Mouse (Mus musculus) ES-E14 (cell line): ENCODE measurements at regions not wholly inside any gene's neighbourhood (a gene's known extent, or its start where the extent isn't known, plus 50 kb on each side); places are given as distances from the start of the nearest gene placed in this dataset.

Source experiments
- DNase-seq: peaks from one replicate; pipeline ENCODE4 v3.0.0-alpha.2; 2013; ENCODE audit warnings: low read depth, low spot score
- H3K27ac ChIP-seq: 2 replicates; pipeline ENCODE4 v1.5.1; 2012; ENCODE audit warnings: low read depth, mild to moderate bottlenecking, low read length, moderate library complexity, mixed read lengths; ENCODE audit not compliant: poor library complexity, insufficient read depth, severe bottlenecking
- H3K36me3 ChIP-seq: 2 replicates; pipeline ENCODE4 v1.6.1; 2012; ENCODE audit warnings: mild to moderate bottlenecking, low read length, moderate library complexity, mixed read lengths; ENCODE audit not compliant: control insufficient read depth, poor library complexity, insufficient read depth, severe bottlenecking
- H3K4me1 ChIP-seq, 2 experiments: fragments of 150-350 bp in 1 of 2; sonication (generic) in 1 of 2; 2 replicates each; pipeline ENCODE4 v1.6.1; 2012; ENCODE audit warnings: low read length in 2 of 2, mild to moderate bottlenecking in 1 of 2, mixed read lengths in 1 of 2; ENCODE audit not compliant: control insufficient read depth in 2 of 2, insufficient read depth in 2 of 2, poor library complexity in 1 of 2
- H3K4me3 ChIP-seq, 2 experiments: fragments of 150-350 bp in 1 of 2; sonication (generic) in 1 of 2; 2 replicates each; pipeline ENCODE4 v1.5.1; 2012; ENCODE audit warnings: low read length in 2 of 2, low read depth in 1 of 2, mild to moderate bottlenecking in 1 of 2, mixed read lengths in 1 of 2; ENCODE audit not compliant: insufficient read depth in 1 of 2, poor library complexity in 1 of 2, severe bottlenecking in 1 of 2
- H3K9ac ChIP-seq: 2 replicates; pipeline ENCODE4 v1.6.1; 2012; ENCODE audit warnings: low read depth, mild to moderate bottlenecking, low read length, mixed read lengths; ENCODE audit not compliant: poor library complexity, insufficient read depth, severe bottlenecking
- H3K9me3 ChIP-seq: fragments of 150-350 bp; sonication (generic); 2 replicates; pipeline ENCODE4 v1.6.1; 2012; ENCODE audit warnings: low read depth, mild to moderate bottlenecking, low read length; ENCODE audit not compliant: control insufficient read depth, insufficient read depth
- CHD2 ChIP-seq: IDR thresholded peaks from 2 replicates; pipeline ENCODE4 v1.6.1; 2014; ENCODE audit warnings: mild to moderate bottlenecking, low read depth, low read length, inconsistent platforms
- HCFC1 ChIP-seq: IDR thresholded peaks from 2 replicates; pipeline ENCODE4 v1.6.1; 2012; ENCODE audit warnings: low read length, inconsistent platforms, borderline replicate concordance; ENCODE audit not compliant: insufficient read depth
- MAFK ChIP-seq: IDR thresholded peaks from 2 replicates; pipeline ENCODE4 v1.6.1; 2014; ENCODE audit warnings: mild to moderate bottlenecking, low read depth, low read length, inconsistent platforms; ENCODE audit not compliant: insufficient read depth
- ZC3H11A ChIP-seq: IDR thresholded peaks from 2 replicates; pipeline ENCODE4 v1.6.1; 2012; ENCODE audit warnings: low read depth, mild to moderate bottlenecking, inconsistent platforms, low read length, borderline replicate concordance
- ZNF384 ChIP-seq: IDR thresholded peaks from 2 replicates; pipeline ENCODE4 v1.6.1; 2012; ENCODE audit warnings: low read depth, low read length, inconsistent platforms
- in situ Hi-C, 2 experiments: fragments of 600-800 bp; cut with MboI; formaldehyde crosslinking; loops; one replicate each; pipeline ENCODE4 v1.15.1; 2025; ENCODE audit warnings: low sequenced_read_pairs in 2 of 2, inconsistent platforms in 1 of 2; ENCODE audit not compliant: unreplicated experiment in 2 of 2

DNA sequence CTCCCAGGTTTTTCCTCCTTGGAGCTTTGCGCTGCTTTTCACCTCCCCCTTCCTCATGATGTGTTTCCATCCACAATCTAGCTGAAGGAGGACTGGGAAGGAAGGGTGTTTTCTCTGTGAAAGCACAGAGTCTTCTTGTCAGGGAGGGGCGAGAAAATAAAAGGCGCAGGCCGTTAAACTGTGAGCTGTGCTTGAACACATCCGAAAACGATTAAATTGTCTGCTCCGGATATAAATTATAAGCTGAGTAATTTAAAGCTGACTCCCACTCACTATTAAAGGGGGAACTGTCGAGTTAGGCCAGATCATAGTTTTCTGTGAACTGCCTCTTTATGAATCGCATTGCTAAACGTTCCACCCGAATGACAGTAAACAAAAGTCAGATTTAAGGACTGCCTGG, 224.6 kb downstream of the Mpdz start:
- no peak overlapping the region for H3K9ac ChIP-seq
- in situ Hi-C loops = no loop called here
- H3K4me1 ChIP-seq = no peaks in the 10 kb centered on the region
- H3K36me3 ChIP-seq = no peaks in the 10 kb centered on the region
- H3K4me3 ChIP-seq = no peak overlapping the region
- no peaks in the 10 kb centered on the region for H3K9me3 ChIP-seq
- no peak overlapping the region for H3K27ac ChIP-seq
- TF ChIP-seq HCFC1 = no peak
- TF ChIP-seq MAFK = no peak
- no peak for TF ChIP-seq ZNF384
- no peak for TF ChIP-seq CHD2
- TF ChIP-seq ZC3H11A = no peak
- no peak for DNase-seq

DNA sequence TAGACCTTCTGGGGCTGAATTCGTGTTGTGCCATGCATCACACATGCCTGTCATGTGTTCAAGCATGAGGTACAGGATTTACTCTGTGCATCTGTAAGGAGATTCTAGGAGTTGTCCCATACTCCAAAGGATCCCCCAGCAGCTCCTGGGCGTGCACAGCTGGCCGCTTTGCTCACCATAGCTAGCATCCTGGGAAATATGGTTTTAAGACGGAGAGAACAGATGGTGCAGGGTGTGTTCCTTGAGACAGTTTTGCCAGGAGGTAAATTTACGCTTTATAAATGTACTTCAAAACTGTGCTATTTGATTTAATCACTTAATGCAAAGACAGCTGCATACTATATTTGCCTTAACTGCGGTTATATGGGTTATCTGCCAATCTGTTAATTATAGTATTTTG, 220.6 kb downstream of the Mpdz start:
- Histone ChIP-seq H3K4me3 (no peak overlapping the region), H3K9ac (no peak overlapping the region), H3K27ac (no peak overlapping the region), H3K4me1 (no peaks in the 10 kb centered on the region), H3K9me3 (no peaks in the 10 kb centered on the region), H3K36me3 (no peaks in the 10 kb centered on the region)
- TF ChIP-seq ZNF384 (no peak), CHD2 (no peak), MAFK (no peak), ZC3H11A (no peak), HCFC1 (no peak)
- no peak for DNase-seq
- in situ Hi-C loops = no loop called here

GRCm38 (mm10) chr4:81222468-81223175, 220.0 kb downstream of the Mpdz start:
- Histone ChIP-seq H3K4me3 (no peak overlapping the region), H3K9me3 (no peaks in the 10 kb centered on the region), H3K36me3 (no peaks in the 10 kb centered on the region), H3K4me1 (no peaks in the 10 kb centered on the region), H3K9ac (no peak overlapping the region), H3K27ac (no peak overlapping the region)
- no peak for TF ChIP-seq MAFK
- no peak for TF ChIP-seq CHD2
- no peak for DNase-seq
- in situ Hi-C loops = no loop called here
